Mouse (Mus musculus) heart, adult 2 months (tissue): Measurements from ENCODE around the gene Rab11fip5. TPM values are rescaled to one million over a fixed set of nuclear protein-coding genes. Genes with fewer than 3 reads are reported as not detected.

Experiments used
- DNase-seq, 2 experiments: peaks; one replicate each; pipeline ENCODE4 v3.0.0; 2021
- H3K27ac ChIP-seq: fragments of 200-600 bp; 2 replicates; pipeline ENCODE4 v1.8.1; 2022
- H3K27me3 ChIP-seq: fragments of 200-500 bp; 2 replicates; pipeline ENCODE4 v1.6.1; 2012; ENCODE audit warnings: mild to moderate bottlenecking, low read length, inconsistent platforms, mixed read lengths; ENCODE audit not compliant: control insufficient read depth, insufficient read depth
- H3K36me3 ChIP-seq: fragments of 200-500 bp; 2 replicates; pipeline ENCODE4 v1.6.1; 2012; ENCODE audit warnings: low read length, inconsistent platforms; ENCODE audit not compliant: control insufficient read depth, insufficient read depth
- H3K4me1 ChIP-seq: fragments of 200-500 bp; 2 replicates; pipeline ENCODE4 v1.6.1; 2011; ENCODE audit warnings: low read length; ENCODE audit not compliant: control insufficient read depth, insufficient read depth
- H3K4me3 ChIP-seq: fragments of 200-600 bp; 2 replicates; pipeline ENCODE4 v1.8.1; 2022
- H3K79me2 ChIP-seq: fragments of 200-500 bp; replicated peaks from 2 replicates; pipeline ENCODE4 v1.6.1; 2012; ENCODE audit warnings: mild to moderate bottlenecking, inconsistent platforms, low read length, moderate library complexity, mixed read lengths; ENCODE audit not compliant: control insufficient read depth, insufficient read depth
- H3K9ac ChIP-seq: fragments of 200-500 bp; 2 replicates; pipeline ENCODE4 v1.6.1; 2012; ENCODE audit warnings: low read depth, mild to moderate bottlenecking, control low read depth, inconsistent platforms, low read length, mixed read lengths
- CTCF ChIP-seq: fragments of 200-600 bp; IDR thresholded peaks from 2 replicates; pipeline ENCODE4 v1.8.1; 2022; ENCODE audit warnings: antibody characterized with exemption, mild to moderate bottlenecking, moderate library complexity
- EP300 ChIP-seq: fragments of 200-500 bp; IDR thresholded peaks from 2 replicates; pipeline ENCODE4 v1.6.1; 2011; ENCODE audit warnings: low read depth, low read length, control low read depth; ENCODE audit not compliant: insufficient read depth
- POLR2A ChIP-seq: fragments of 200-500 bp; IDR thresholded peaks from 2 replicates; pipeline ENCODE4 v1.6.1; 2011; ENCODE audit warnings: mild to moderate bottlenecking, low read depth, low read length, control low read depth; ENCODE audit not compliant: insufficient read depth
- WGBS: fragments of 180-500 bp; shearing (Covaris S2); methylation state at CpG from one replicate; pipeline ENCODE4 v1.1.7; 2018; 5-methylcytosine and 5-hydroxymethylcytosine counted together
- intact Hi-C: fragments of 180-260 bp; cut with DNase I; formaldehyde crosslinking; loops from one replicate; pipeline ENCODE4 v1.15.1; 2025
- polyA plus RNA-seq: library from polyadenylated mRNA; depleted of rRNA; stranded (reverse); fragments of >200 nt; gene quantifications from 2 replicates; pipeline ENCODE4 v1.2.3, GENCODE M21; 2012
- total RNA-seq, 2 experiments: library from RNA; stranded (reverse); gene quantifications; 2 replicates each; pipeline ENCODE4 v1.2.3; 2021

The Rab11fip5 gene
- total and polyA plus RNA-seq, 3 experiments = 41.6 to 73.9 (median 59.3) TPM

DNA sequence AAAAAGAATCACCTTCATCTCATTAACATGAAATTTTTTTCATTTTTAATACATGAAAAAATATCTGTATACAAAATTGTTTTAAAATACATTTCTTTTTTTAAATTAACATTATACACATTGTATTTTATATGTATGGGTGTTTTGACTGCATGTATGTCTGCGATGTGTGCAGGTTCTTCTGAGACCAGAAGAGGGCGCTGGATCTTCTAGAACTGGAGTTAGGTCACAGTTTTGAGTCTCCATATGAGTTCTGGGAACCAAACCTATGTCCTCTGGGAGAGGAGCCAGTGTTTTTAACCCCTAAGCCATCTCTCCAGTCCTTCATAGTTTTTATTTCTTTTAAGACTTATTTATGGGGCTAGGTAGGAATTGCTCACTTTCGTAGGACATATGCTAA is 20.7 kb downstream of the Rab11fip5 start:
- WGBS = 73% methylated on average over 3 of the region's 3 CpGs
- Histone ChIP-seq H3K79me2 (no peaks in the 10 kb centered on the region; the same call in 1 of the 2 replicates), H3K4me1 (peaks cover 21% of the 10 kb centered on the region), H3K27me3 (no peaks in the 10 kb centered on the region), H3K27ac (no peak overlapping the region), H3K9ac (no peak overlapping the region), H3K36me3 (peaks cover 7% of the 10 kb centered on the region; the same call in 1 of the 2 replicates), H3K4me3 (no peak overlapping the region)
- DNase-seq = no peak
- TF ChIP-seq EP300 (no peak), POLR2A (no peak), CTCF (peak; percentile 59)
- intact Hi-C loops = no loop called here

- Histone ChIP-seq H3K27ac (no peak overlapping the region), H3K4me1 (peaks cover 12% of the 10 kb centered on the region), H3K27me3 (no peaks in the 10 kb centered on the region), H3K9ac (no peak overlapping the region), H3K79me2 (no peaks in the 10 kb centered on the region; the same call in 1 of the 2 replicates), H3K36me3 (no peaks in the 10 kb centered on the region), H3K4me3 (no peak overlapping the region)
- no peak for DNase-seq
- WGBS = 82% methylated on average over 1 of the region's 1 CpGs
- TF ChIP-seq CTCF (no peak), POLR2A (no peak), EP300 (no peak)
- intact Hi-C loops = no loop called here
Observed at GRCm38 (mm10) chr6:85350157-85350556, 24.3 kb downstream of the Rab11fip5 start.

DNA sequence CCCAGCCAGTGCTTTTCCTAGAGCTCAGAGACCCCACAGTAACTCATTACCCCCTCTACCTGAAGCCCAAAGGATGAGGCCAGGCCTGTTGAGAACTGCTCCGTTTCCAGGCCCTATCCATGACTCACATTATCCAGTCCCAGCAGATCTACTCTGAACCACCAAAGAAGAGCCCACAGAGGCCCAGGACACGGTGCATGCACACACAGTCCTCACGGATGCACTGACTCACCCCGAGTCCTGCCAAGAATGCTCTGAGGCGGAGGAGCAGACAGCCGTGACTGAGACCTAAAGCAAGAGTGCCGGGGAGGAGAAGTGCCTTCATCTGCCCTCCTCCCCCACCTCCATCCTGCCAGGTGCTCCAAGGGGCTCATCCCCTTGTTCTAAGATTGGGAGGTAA is 25.2 kb downstream of the Rab11fip5 start:
- no peak for TF ChIP-seq EP300
- H3K36me3 ChIP-seq = no peaks in the 10 kb centered on the region
- peaks cover 12% of the 10 kb centered on the region for H3K4me1 ChIP-seq
- no peak overlapping the region for H3K4me3 ChIP-seq
- DNase-seq = peak in 1 of 2 experiments; percentile 51
- H3K27ac ChIP-seq = no peak overlapping the region
- H3K79me2 ChIP-seq = no peaks in the 10 kb centered on the region; the same call in 1 of the 2 replicates
- no peak overlapping the region for H3K9ac ChIP-seq
- no peaks in the 10 kb centered on the region for H3K27me3 ChIP-seq
- intact Hi-C loops = no loop called here
- 19% methylated on average over 7 of the region's 7 CpGs for WGBS

DNA sequence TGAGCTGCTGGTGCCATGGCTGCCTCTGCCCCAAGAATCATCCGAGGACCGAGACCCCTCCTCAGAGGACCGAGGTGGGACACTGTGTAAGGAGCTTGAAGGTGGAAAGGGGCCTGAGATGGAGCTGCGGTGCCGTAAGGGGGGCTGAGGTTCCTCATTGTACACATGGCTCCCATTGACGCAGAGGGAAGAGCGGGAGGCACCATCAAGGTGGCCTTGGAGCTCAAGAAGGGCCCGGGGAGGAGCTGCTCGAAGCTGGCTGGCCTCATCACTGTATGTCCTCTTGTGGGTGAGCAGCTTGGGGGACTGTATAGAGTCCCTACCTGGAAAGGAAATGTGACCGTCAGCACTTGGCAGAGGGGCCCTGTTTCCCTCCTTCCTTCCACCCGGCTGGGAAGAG is 26.3 kb downstream of the Rab11fip5 start:
- WGBS = 79% methylated on average over 11 of the region's 11 CpGs
- intact Hi-C loops = no loop called here
- Histone ChIP-seq H3K4me1 (peaks cover 14% of the 10 kb centered on the region), H3K9ac (no peak overlapping the region), H3K27ac (no peak overlapping the region), H3K79me2 (no peaks in the 10 kb centered on the region; the same call in 1 of the 2 replicates), H3K4me3 (no peak overlapping the region), H3K27me3 (no peaks in the 10 kb centered on the region), H3K36me3 (no peaks in the 10 kb centered on the region)
- TF ChIP-seq EP300 (no peak), POLR2A (no peak), CTCF (no peak)
- DNase-seq = no peak

DNA sequence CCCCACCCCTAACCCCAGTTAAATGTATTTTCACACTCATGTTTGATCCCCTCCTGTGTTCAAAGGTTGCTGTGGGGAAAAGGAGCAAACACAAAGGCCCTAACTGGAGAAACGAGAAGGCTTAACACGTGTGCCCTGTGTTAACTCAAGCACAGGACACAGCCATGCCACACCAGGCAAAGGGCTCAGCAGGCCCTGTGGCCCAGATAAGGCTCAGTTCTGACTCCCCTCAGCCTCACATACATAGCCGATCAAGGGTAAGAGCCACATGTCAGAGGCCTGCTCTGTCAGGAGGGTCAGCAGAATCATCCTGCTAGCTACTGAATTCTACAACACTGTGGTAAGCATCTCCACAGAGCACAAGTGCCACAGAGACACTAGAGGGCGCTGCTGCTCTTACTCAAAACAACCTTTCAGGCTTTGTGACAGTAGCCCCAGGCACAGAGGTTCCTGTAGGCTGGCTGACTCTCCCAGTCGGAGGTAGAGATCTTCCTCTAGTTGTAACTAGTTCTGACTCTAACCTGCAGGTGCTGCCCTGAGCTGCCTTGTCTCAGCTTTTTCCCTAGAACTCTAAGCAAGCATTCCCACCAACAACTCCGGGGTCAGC is 28.3 kb downstream of the Rab11fip5 start:
- no peak for TF ChIP-seq POLR2A
- no peak for TF ChIP-seq CTCF
- TF ChIP-seq EP300 = peak; percentile 98
- intact Hi-C loops = loop anchor here (1.0 kb wide), 2 partner anchors 34 to 45 kb away; no protein-coding TSS in a partner anchor
- H3K27ac ChIP-seq = peak overlapping the region; percentile 31; the same call in 1 of the 2 replicates
- WGBS = 37% methylated on average over 6 of the region's 6 CpGs
- DNase-seq = peak; percentile 81 to 82
- H3K4me1 ChIP-seq = peaks cover 17% of the 10 kb centered on the region
- no peak overlapping the region for H3K9ac ChIP-seq
- no peaks in the 10 kb centered on the region; the same call in none of the 2 replicates for H3K79me2 ChIP-seq
- H3K36me3 ChIP-seq = no peaks in the 10 kb centered on the region
- H3K27me3 ChIP-seq = no peaks in the 10 kb centered on the region
- H3K4me3 ChIP-seq = no peak overlapping the region

DNA sequence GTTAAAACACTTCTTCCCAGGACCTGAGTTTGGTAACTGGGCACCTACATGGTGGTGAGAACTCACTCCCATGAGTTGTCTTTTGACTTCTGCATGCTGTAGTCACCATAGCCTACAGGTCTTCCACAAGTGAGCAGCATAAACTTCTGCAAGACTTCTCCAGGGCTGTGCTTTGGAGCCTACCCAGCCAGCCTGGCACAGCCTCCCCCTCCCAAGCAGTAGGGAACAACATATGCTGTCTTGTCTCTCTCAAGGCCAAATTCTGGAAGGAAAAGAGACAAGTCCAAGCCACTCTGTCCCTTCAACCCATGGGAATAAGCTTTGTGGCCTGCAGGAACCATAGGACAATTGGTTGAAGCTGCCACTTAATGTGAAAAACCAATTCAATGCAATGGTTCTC is 29.5 kb downstream of the Rab11fip5 start:
- DNase-seq = no peak
- H3K79me2 ChIP-seq = no peaks in the 10 kb centered on the region; the same call in none of the 2 replicates
- intact Hi-C loops = no loop called here
- H3K27ac ChIP-seq = no peak overlapping the region
- no peaks in the 10 kb centered on the region for H3K27me3 ChIP-seq
- TF ChIP-seq POLR2A (no peak), EP300 (no peak), CTCF (no peak)
- peaks cover 16% of the 10 kb centered on the region for H3K4me1 ChIP-seq
- H3K9ac ChIP-seq = no peak overlapping the region
- no peaks in the 10 kb centered on the region for H3K36me3 ChIP-seq
- no peak overlapping the region for H3K4me3 ChIP-seq
